Mouse (Mus musculus) midbrain, postnatal 0 days (tissue): ENCODE data around the gene Usp47. TPM values are rescaled to one million over a fixed set of nuclear protein-coding genes. Genes with fewer than 3 reads are reported as not detected.
A peak's percentile ranks its signal among the peaks of the same experiment; 100 is the strongest.

Source experiments
- ATAC-seq: fragments of 200-750 bp; cut with Nextera tagmentation; 2 replicates; pipeline ENCODE4 v1.8.0; 2017; ENCODE audit warnings: moderate number of reproducible peaks, mild to moderate bottlenecking, moderate TSS enrichment, moderate library complexity; ENCODE audit not compliant: low FRiP score
- DNase-seq: peaks from one replicate; pipeline ENCODE4 v3.0.0-alpha.2; 2015; ENCODE audit warnings: low spot score
- H3K27ac ChIP-seq: fragments of 300-500 bp; sonication (generic); 2 replicates; pipeline ENCODE4 v1.5.1; 2014; ENCODE audit warnings: low read depth, mild to moderate bottlenecking, low read length, mixed read lengths
- H3K27me3 ChIP-seq: fragments of 300-500 bp; sonication (generic); 2 replicates; pipeline ENCODE4 v1.6.1; 2014; ENCODE audit warnings: low read length, control low read depth, mixed read lengths; ENCODE audit not compliant: insufficient read depth
- H3K36me3 ChIP-seq: fragments of 300-500 bp; sonication (generic); 2 replicates; pipeline ENCODE4 v1.6.1; 2014; ENCODE audit warnings: low read length, control low read depth, mixed read lengths; ENCODE audit not compliant: insufficient read depth
- H3K4me1 ChIP-seq: fragments of 300-500 bp; sonication (generic); 2 replicates; pipeline ENCODE4 v1.6.1; 2014; ENCODE audit warnings: mild to moderate bottlenecking, control low read depth, antibody characterized with exemption, low read length, mixed read lengths; ENCODE audit not compliant: insufficient read depth
- H3K4me2 ChIP-seq: fragments of 300-500 bp; sonication (generic); 2 replicates; pipeline ENCODE4 v1.6.1; 2014; ENCODE audit warnings: low read depth, mild to moderate bottlenecking, low read length, mixed read lengths; ENCODE audit not compliant: poor library complexity, severe bottlenecking
- H3K4me3 ChIP-seq: fragments of 300-500 bp; sonication (generic); 2 replicates; pipeline ENCODE4 v1.5.1; 2014; ENCODE audit warnings: low read depth, mild to moderate bottlenecking, low read length, moderate library complexity
- H3K9ac ChIP-seq: fragments of 300-500 bp; sonication (generic); replicated peaks from 2 replicates; pipeline ENCODE4 v1.6.1; 2014; ENCODE audit warnings: mild to moderate bottlenecking, low read length, moderate library complexity, mixed read lengths; ENCODE audit not compliant: poor library complexity, severe bottlenecking
- H3K9me3 ChIP-seq: fragments of 300-500 bp; sonication (generic); 2 replicates; pipeline ENCODE4 v1.6.1; 2016; ENCODE audit warnings: low read length, control low read depth
- CTCF ChIP-seq: IDR thresholded peaks from 2 replicates; pipeline ENCODE4 v1.5.1; 2016; ENCODE audit warnings: antibody characterized with exemption, mild to moderate bottlenecking
- WGBS: fragments of 180-500 bp; shearing (Covaris S2); extraction: QIAGEN DNeasy Blood & Tissue Kit; methylation state at CpG from one replicate; pipeline ENCODE4 v1.1.7; 2014; 5-methylcytosine and 5-hydroxymethylcytosine counted together
- polyA plus RNA-seq: library from polyadenylated mRNA; unstranded; fragments of >200 nt; fragmentation: Nextera tagmentation; extraction: Ambion mirVana; gene quantifications from 2 replicates; pipeline ENCODE4 v1.2.1, GENCODE M21; 2015
- total RNA-seq: library from RNA; depleted of rRNA; stranded (reverse); fragments of >200 nt; gene quantifications from 2 replicates; pipeline ENCODE4 v1.2.3, GENCODE M21; 2014

Gene Usp47
- total and polyA plus RNA-seq, 2 experiments from 2014 or later, result 52.2 to 79.0 TPM

- WGBS, result 65% methylated on average over 3 of the region's 3 CpGs
Observed at GRCm38 (mm10) chr7:112142616-112143015, 119.3 kb downstream of the Usp47 start.

GRCm38 (mm10) chr7:112143090-112143500 is 119.8 kb downstream of the Usp47 start:
- WGBS, result 51% methylated on average over 7 of the region's 7 CpGs
- Histone ChIP-seq H3K4me1 (peaks cover 5% of the 10 kb centered on the region; the same call in 1 of the 2 replicates), H3K4me3 (no peak overlapping the region), H3K36me3 (no peaks in the 10 kb centered on the region), H3K9ac (no peak overlapping the region), H3K27ac (0 out of 2 replicates have a peak overlapping the region, but pooled peaks have one; percentile 18), H3K27me3 (no peaks in the 10 kb centered on the region), H3K9me3 (no peaks in the 10 kb centered on the region), H3K4me2 (no peak overlapping the region)
- no peak for DNase-seq
- TF ChIP-seq CTCF, result no peak
- ATAC-seq, result no peak

More at GRCm38 (mm10) chr7:112142616-112143015, 119.3 kb downstream of the Usp47 start:
- H3K27ac ChIP-seq, result no peak overlapping the region
- no peaks in the 10 kb centered on the region for H3K36me3 ChIP-seq
- no peak overlapping the region for H3K4me3 ChIP-seq
- ATAC-seq (no peak), DNase-seq (no peak)
- H3K9ac ChIP-seq, result no peak overlapping the region
- H3K9me3 ChIP-seq, result no peaks in the 10 kb centered on the region
- peaks cover 5% of the 10 kb centered on the region; the same call in 1 of the 2 replicates for H3K4me1 ChIP-seq
- H3K4me2 ChIP-seq, result no peak overlapping the region
- no peak for TF ChIP-seq CTCF
- H3K27me3 ChIP-seq, result no peaks in the 10 kb centered on the region

GRCm38 (mm10) chr7:112143978-112144377 is 120.7 kb downstream of the Usp47 start:
- no peaks in the 10 kb centered on the region for H3K36me3 ChIP-seq
- H3K4me2 ChIP-seq, result no peak overlapping the region
- no peak overlapping the region for H3K27ac ChIP-seq
- peaks cover 5% of the 10 kb centered on the region; the same call in 1 of the 2 replicates for H3K4me1 ChIP-seq
- no peaks in the 10 kb centered on the region for H3K27me3 ChIP-seq
- no peaks in the 10 kb centered on the region for H3K9me3 ChIP-seq
- H3K4me3 ChIP-seq, result no peak overlapping the region
- no peak for TF ChIP-seq CTCF
- no peak for ATAC-seq
- H3K9ac ChIP-seq, result no peak overlapping the region
- WGBS, result 69% methylated on average over 4 of the region's 4 CpGs
- no peak for DNase-seq

- Histone ChIP-seq H3K4me3 (no peak overlapping the region), H3K27me3 (no peaks in the 10 kb centered on the region), H3K4me2 (no peak overlapping the region), H3K36me3 (no peaks in the 10 kb centered on the region), H3K9ac (no peak overlapping the region), H3K27ac (no peak overlapping the region), H3K4me1 (peaks cover 5% of the 10 kb centered on the region; the same call in 1 of the 2 replicates), H3K9me3 (no peaks in the 10 kb centered on the region)
- ATAC-seq (no peak), DNase-seq (no peak)
- 45% methylated on average over 11 of the region's 11 CpGs for WGBS
- TF ChIP-seq CTCF, result no peak
Observed at GRCm38 (mm10) chr7:112144646-112145179, 121.4 kb downstream of the Usp47 start.

- ATAC-seq (no peak), DNase-seq (no peak)
- Histone ChIP-seq H3K36me3 (no peaks in the 10 kb centered on the region), H3K9me3 (no peaks in the 10 kb centered on the region), H3K4me3 (no peak overlapping the region), H3K4me2 (no peak overlapping the region), H3K27me3 (no peaks in the 10 kb centered on the region), H3K9ac (no peak overlapping the region), H3K27ac (no peak overlapping the region), H3K4me1 (peaks cover 3% of the 10 kb centered on the region; the same call in 1 of the 2 replicates)
- no peak for TF ChIP-seq CTCF
- WGBS, result 73% methylated on average over 2 of the region's 2 CpGs
Observed at GRCm38 (mm10) chr7:112147979-112148378, 124.7 kb downstream of the Usp47 start.

GRCm38 (mm10) chr7:112149113-112149512 is 125.8 kb downstream of the Usp47 start:
- H3K4me1 ChIP-seq, result 0 out of 2 replicates have a peak, but pooled peaks cover 4% of the 10 kb centered on the region
- 90% methylated on average over 10 of the region's 10 CpGs for WGBS
- no peaks in the 10 kb centered on the region for H3K36me3 ChIP-seq
- H3K9me3 ChIP-seq, result no peaks in the 10 kb centered on the region
- no peak overlapping the region for H3K27ac ChIP-seq
- H3K9ac ChIP-seq, result no peak overlapping the region
- H3K4me2 ChIP-seq, result no peak overlapping the region
- TF ChIP-seq CTCF, result no peak
- DNase-seq, result no peak
- no peaks in the 10 kb centered on the region for H3K27me3 ChIP-seq
- no peak for ATAC-seq
- H3K4me3 ChIP-seq, result no peak overlapping the region
